Mouse (Mus musculus) cerebellum, adult 11 months (tissue): ENCODE results near the gene Pgam1.
A peak's percentile ranks its signal among the peaks of the same experiment; 100 is the strongest.
"Not testable (repeated sequence)": the region's sequence is repeated elsewhere in the genome, so short reads cannot be mapped to it uniquely, and the experiment has no call there.

Experiments
- DNase-seq: peaks from one replicate; pipeline ENCODE4 v3.0.0; 2022

The Pgam1 gene

DNA sequence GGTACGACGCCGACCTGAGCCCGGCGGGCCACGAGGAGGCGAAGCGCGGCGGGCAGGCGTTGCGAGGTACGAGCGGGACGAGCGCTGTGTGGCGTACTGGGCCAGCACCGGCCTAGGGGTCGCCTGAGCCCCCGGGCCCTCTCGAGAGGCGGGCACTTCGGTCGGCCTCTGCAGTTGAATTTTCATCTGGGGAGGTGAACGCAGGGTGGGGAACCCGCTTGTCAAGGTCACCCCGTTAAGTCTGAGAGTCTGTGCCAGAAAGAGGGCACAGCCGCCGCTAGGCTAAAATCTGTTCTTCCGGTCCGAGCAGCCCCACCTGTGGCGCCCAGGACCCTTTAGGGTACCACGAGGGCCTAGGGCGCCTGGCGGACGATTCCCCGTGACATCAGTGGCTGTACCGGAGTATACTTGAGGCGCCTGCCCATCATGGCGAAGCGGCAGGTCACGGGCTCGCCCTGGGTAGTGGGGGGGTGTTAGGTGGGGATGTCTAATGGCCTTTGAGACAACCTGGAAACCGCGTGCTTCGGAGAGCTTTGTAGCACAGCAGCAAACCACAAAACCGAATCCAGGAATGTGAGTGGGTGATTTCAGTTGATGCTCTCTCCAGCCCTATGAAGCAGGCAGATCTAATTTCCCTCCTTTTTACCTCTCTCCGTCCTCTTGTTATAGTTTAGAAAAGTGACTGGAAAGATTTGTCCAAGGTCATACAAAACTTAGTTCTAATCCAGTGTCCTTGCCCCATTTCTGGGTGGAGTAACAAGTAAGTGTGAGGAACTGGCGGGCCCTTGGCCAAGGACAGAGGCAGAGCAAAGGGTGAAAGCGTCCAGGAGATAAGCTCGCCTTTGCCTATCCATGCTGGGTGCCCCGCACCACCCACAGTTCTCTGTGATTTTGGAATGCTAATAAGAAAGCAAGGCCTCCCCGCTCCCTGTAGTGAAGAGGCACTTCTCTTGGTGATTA, 678 bp downstream of the Pgam1 start:
- peak; percentile 62 for DNase-seq

- DNase-seq = no peak
Observed at GRCm38 (mm10) chr19:41913774-41914591, 2.3 kb downstream of the Pgam1 start.

DNA sequence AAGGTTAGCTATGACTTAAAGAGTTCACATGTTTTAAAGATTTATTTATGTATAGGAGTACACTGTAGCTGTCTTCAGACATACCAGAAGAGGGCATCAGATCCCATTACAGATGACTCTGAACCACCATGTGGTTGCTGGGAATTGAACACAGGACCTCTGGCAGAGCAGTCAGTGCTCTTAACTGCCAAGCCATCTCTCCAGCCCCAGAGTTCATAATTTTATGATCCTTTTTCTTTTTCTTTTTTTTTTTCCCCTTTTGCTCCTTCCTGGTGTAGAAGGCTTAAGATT, 2.8 kb downstream of the Pgam1 start:
- DNase-seq = not testable (repeated sequence)

DNA sequence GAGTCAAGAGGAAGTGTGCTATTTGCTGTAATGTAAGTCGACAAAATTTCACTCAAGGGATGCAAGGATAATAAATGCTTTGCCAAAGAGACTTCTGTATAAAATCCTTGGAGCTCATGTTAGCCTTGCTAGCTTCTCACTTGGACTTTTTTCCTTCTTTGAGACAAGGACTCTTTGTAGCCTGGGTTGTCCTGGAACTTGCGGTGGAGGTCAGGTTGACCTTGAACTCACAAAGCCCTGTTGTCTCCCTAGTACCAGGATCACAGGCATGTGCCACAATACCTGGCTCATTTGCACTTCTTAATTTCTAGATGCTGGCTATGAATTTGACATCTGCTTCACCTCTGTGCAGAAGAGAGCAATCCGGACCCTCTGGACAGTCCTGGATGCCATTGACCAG, 3.6 kb downstream of the Pgam1 start:
- no peak for DNase-seq

DNA sequence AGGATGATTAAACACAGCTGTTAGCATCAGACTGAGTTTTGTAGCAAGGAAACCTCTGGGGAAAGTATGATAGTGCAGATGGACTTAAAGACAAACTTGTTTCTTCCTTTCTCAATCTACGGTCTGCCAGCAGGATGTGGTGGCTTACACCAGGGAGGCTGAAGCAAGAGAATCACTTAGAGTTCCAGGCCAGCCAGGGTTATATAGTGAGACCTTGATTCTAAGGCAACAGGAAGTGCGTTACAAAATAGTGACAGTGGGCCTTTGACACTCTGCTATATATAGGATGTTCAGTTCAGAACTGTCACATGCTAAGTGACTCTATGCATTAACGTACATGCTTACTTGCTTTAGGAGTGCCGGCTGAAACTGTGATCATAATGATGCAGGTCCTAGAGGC, 5.1 kb downstream of the Pgam1 start:
- no peak for DNase-seq

DNA sequence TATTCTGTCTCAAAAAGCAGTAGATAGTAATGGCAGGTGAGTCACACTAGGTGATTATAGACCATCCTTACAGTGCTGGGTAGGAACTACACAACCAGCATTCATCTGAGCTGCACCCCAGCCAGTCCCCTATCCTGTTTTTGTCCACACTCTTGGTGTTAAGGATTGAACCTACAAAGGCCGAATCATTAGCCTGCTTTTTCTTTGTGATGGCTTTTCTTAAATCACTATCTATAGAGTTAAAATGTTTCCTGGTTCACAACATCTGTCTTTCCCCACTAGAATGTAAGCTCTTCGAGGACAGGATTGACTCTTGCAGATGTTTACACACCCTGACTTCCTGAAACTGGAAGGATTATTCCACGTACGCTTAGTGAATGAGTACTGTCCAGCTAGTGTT, 7.7 kb downstream of the Pgam1 start:
- DNase-seq = no peak

DNA sequence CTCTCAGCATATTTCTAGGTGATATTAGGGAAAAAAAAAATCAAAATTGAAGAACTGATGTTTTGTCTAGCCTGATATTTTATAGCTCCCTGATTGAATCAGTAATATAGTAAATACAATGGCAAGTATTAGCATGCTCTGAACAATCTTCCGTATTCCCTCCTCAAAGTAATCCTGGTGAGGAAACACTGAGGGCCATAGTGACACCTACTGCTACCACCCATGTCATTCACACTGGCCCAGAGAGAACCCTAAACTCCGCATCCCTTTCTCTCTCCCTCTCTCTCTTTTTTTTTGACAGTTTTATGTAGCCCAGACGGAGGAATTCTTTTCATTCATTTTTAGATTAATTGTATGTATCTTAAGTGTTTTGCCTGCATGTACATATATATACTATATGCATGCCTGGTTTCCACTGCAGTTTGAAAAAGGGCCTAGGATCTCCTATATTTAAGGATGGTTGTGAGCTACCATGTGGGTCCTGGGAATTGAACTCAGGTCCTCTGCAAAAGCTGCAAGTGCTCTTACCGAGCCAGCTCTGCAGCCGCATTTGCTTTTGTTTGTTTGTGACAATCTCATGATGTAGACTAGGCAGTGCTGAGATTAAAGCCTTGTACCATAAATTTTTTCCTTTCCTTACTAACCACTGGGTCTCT, 8.8 kb downstream of the Pgam1 start:
- DNase-seq = no peak

DNA sequence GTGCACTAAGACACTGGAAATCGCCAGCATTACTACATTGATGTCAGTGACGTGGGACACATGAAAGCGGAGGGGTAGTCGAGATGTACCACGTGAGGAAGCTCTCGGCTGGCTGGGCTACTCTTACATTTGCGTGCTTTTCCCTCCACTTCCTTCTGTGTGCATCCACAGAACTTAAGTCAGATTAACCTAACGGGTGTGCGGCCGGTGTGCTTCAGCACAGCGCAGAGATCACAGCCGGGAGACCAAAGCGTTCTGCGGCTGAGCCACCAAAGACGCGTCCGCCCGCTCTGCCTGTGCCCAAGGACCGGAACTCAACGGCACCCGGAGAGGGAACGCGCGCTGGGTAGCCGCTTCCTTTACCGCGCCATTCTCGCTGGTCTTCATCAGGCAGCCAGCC, 21.0 kb downstream of the Pgam1 start:
- DNase-seq = no peak

GRCm38 (mm10) chr19:41933179-41934086, 21.7 kb downstream of the Pgam1 start, which contains the start of the genes Exosc1 and Zdhhc16:
TSS of gene Exosc1 (minus strand) at chr19:41933423.
TSS of gene Zdhhc16 (plus strand) at chr19:41933480.
- peak; percentile 97 for DNase-seq

DNA sequence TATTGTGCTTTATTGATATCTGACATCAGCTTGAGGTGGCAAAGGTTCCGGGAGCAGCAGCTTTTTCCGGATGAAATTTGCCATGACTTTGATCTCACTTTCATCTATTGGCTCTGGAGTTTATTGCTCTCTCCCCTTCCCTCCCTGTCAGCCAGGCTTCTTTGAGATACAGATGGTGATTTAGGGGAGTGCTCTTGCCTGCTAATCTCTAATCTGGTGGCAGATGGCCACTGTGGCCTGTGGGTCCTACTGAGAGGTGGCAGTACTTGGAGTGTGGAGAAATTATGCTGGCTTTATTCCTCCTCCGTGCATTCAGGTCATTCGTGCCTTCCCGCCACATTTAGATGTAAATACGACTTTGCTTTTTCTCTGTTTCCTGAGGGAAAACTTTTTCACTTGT, 22.4 kb downstream of the Pgam1 start:
- DNase-seq = no peak

- DNase-seq = no peak
Observed at GRCm38 (mm10) chr19:41935921-41936320, 24.2 kb downstream of the Pgam1 start.

DNA sequence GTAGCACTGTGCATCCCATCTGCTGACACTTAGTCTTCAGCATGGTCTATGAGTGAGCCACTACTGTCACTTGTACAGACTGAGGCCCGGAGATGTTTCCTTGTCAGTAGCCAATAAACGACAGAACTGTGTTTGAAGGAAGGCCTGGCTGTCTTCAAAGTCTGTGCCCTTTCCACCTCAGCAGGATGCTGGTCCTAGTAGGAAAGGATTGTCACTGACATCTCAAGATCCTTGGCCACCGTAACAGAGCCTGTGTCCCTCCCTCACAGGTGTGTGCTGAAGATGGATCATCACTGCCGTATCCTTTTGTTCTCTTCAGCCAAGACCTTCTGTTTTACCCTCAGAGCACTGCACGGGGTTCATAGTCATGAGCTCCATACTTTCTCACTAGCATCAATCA, 26.8 kb downstream of the Pgam1 start:
- no peak for DNase-seq

DNA sequence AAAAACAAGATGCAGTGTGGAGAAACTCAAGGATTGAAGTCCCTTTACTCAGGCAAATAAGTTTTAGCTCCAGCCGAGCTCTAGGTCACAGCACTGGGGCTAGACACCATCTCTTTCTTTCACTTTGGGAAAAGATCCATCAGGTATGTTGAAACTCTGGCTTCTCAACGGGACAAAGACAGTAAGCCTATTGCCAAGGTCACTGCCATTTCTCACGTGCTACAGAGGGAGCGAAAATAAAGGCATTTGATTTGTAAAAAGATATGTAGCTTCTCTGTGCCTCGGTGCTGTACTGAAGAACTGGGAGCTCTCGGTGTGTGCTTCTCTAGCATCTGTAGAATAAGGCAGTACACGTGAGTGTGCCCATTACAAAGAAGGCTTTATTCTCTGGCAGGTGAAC, 32.1 kb downstream of the Pgam1 start:
- DNase-seq = no peak

DNA sequence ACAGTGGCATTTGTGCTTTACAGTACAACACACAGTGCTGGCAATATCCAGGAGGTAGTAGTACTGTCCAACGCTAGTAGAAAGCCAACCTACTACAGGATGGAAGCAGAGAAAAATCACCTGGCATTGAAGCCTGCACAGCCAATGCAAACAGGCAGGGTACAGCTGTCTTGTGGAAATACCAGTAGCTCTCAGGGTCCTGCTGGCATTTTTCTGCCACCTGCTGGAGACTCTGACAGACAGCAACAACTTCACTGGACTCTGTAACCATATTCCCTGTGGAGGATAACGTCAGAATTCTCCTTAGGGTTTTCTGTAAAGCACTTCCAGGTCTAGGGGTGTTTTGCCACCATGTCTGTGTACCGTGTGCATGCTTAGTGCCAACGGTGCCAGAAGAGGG, 40.6 kb downstream of the Pgam1 start:
- DNase-seq = no peak

DNA sequence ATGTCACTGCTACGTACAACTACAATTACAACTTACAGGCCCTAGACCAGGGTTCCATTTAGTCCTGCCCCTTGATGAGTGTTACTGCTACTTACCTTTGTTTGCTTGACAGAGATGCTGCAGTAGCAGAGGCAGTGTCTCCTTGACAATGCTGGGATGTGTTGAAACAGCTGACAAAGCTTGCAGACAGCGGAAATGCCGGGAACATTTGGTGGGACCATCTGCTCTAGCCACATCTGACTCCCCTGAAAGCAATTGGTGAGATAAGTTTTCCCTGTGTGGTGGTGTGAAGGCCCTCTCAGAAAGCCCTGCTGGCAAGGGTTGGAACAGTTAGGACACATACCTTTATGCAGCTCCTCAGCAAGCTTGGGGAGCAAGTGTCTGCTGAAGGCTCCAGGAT, 41.9 kb downstream of the Pgam1 start:
- no peak for DNase-seq
